Mouse (Mus musculus) embryonic facial prominence, embryonic 12.5 days (tissue): ENCODE results near the gene Ap1g2. TPM values are rescaled to one million over a fixed set of nuclear protein-coding genes. Genes with fewer than 3 reads are reported as not detected.

Source experiments
- ATAC-seq: fragments of 200-750 bp; cut with Nextera tagmentation; 2 replicates; pipeline ENCODE4 v1.8.0; 2017; ENCODE audit not compliant: insufficient number of reproducible peaks, insufficient read depth, low FRiP score, low TSS enrichment
- H3K27ac ChIP-seq: fragments of 300-500 bp; sonication (generic); 2 replicates; pipeline ENCODE4 v1.5.1; 2016; ENCODE audit warnings: mild to moderate bottlenecking
- H3K27me3 ChIP-seq: fragments of 300-500 bp; sonication (generic); 2 replicates; pipeline ENCODE4 v1.6.1; 2016; ENCODE audit warnings: mild to moderate bottlenecking, moderate library complexity
- H3K36me3 ChIP-seq: fragments of 300-500 bp; sonication (generic); 2 replicates; pipeline ENCODE4 v1.6.1; 2016; ENCODE audit warnings: mild to moderate bottlenecking
- H3K4me1 ChIP-seq: fragments of 300-500 bp; sonication (generic); 2 replicates; pipeline ENCODE4 v1.6.1; 2016
- H3K4me2 ChIP-seq: fragments of 300-500 bp; sonication (generic); replicated peaks from 2 replicates; pipeline ENCODE4 v1.6.1; 2016; ENCODE audit warnings: mild to moderate bottlenecking, moderate library complexity
- H3K4me3 ChIP-seq: fragments of 300-500 bp; sonication (generic); 2 replicates; pipeline ENCODE4 v1.5.1; 2016; ENCODE audit warnings: mild to moderate bottlenecking
- H3K9ac ChIP-seq: fragments of 300-500 bp; sonication (generic); 2 replicates; pipeline ENCODE4 v1.6.1; 2016; ENCODE audit warnings: mild to moderate bottlenecking, moderate library complexity
- H3K9me3 ChIP-seq: fragments of 300-500 bp; sonication (generic); 2 replicates; pipeline ENCODE4 v1.6.1; 2016; ENCODE audit warnings: mild to moderate bottlenecking, moderate library complexity
- WGBS: fragments of 180-500 bp; shearing (Covaris S2); methylation state at CpG from one replicate; pipeline ENCODE4 v1.1.7; 2016; 5-methylcytosine and 5-hydroxymethylcytosine counted together
- polyA plus RNA-seq: library from polyadenylated mRNA; unstranded; fragments of >200 nt; fragmentation: Nextera tagmentation; extraction: Ambion mirVana; gene quantifications from 2 replicates; pipeline ENCODE4 v1.2.1, GENCODE M21; 2016

Ap1g2 gene
- polyA plus RNA-seq, 1 experiment from 2014 or later: 14.8 TPM

- Histone ChIP-seq H3K4me2 (no peak overlapping the region), H3K4me3 (no peak overlapping the region), H3K27ac (no peak overlapping the region), H3K36me3 (no peaks in the 10 kb centered on the region), H3K9ac (no peak overlapping the region), H3K9me3 (no peaks in the 10 kb centered on the region), H3K4me1 (no peaks in the 10 kb centered on the region), H3K27me3 (no peaks in the 10 kb centered on the region)
- ATAC-seq: no peak
- WGBS: 81% methylated on average over 9 of the region's 9 CpGs
Observed at GRCm38 (mm10) chr14:55052496-55052895, 53.9 kb downstream of the Ap1g2 start.

Other genes with a start within 250 kb of the Ap1g2 start
- gene Homez, start 235.6 kb downstream of the Ap1g2 start, polyA plus RNA-seq: 12.6 and 14.2 TPM in 2 replicates
- gene Ppp1r3e, start 229.0 kb downstream of the Ap1g2 start, polyA plus RNA-seq: 0.56 and 1.3 TPM in 2 replicates
- gene Bcl2l2, start 223.2 kb downstream of the Ap1g2 start, polyA plus RNA-seq: 2.8 and 3.6 TPM in 2 replicates
- gene Gm20521, start 223.2 kb downstream of the Ap1g2 start, polyA plus RNA-seq: 0.24 TPM in 1 of 2 replicates, not detected in the other
- gene Pabpn1, start 214.1 kb downstream of the Ap1g2 start, polyA plus RNA-seq: 199 and 201 TPM in 2 replicates
- gene Slc22a17, start 193.5 kb downstream of the Ap1g2 start, polyA plus RNA-seq: 114 and 122 TPM in 2 replicates
- 49.0 and 49.3 TPM in 2 replicates for gene Efs, start 180.5 kb downstream of the Ap1g2 start, polyA plus RNA-seq
- gene Il25, start 173.9 kb downstream of the Ap1g2 start, polyA plus RNA-seq: 0.15 TPM in 1 of 2 replicates, not detected in the other
- 6.2 and 9.5 TPM in 2 replicates for gene Cmtm5, start 170.3 kb downstream of the Ap1g2 start, polyA plus RNA-seq
- 2.2 and 3.2 TPM in 2 replicates for gene Myh6, start 139.7 kb downstream of the Ap1g2 start, polyA plus RNA-seq
- not detected in 2 replicates for gene Gm17428, start 129.7 kb downstream of the Ap1g2 start, polyA plus RNA-seq
- gene Myh7, start 112.0 kb downstream of the Ap1g2 start, polyA plus RNA-seq: 7.6 and 8.3 TPM in 2 replicates
- 79.9 and 81.3 TPM in 2 replicates for gene Ngdn, start 91.1 kb downstream of the Ap1g2 start, polyA plus RNA-seq
- 7.9 TPM in 2 replicates for gene Zfhx2, start 14.3 kb downstream of the Ap1g2 start, polyA plus RNA-seq
- gene Thtpa, start 11.8 kb downstream of the Ap1g2 start, polyA plus RNA-seq: 22.2 and 24.2 TPM in 2 replicates
- gene Jph4, start 10.3 kb upstream of the Ap1g2 start, polyA plus RNA-seq: 2.6 and 2.9 TPM in 2 replicates
- gene Dhrs2, start 115.4 kb upstream of the Ap1g2 start, polyA plus RNA-seq: 0.25 and 0.26 TPM in 2 replicates